Mouse (Mus musculus) liver, adult 2 months (tissue): ENCODE measurements around the gene Ppp1r12a.

Experiments
- CTCF ChIP-seq: fragments of 200-500 bp; IDR thresholded peaks from 2 replicates; pipeline ENCODE4 v1.5.1; 2011; ENCODE audit warnings: low read depth, low read length, control low read depth
- POLR2A ChIP-seq: fragments of 200-500 bp; IDR thresholded peaks from 2 replicates; pipeline ENCODE4 v1.6.1; 2011; ENCODE audit warnings: low read length, control low read depth; ENCODE audit not compliant: insufficient read depth; ENCODE audit errors: extremely low read depth

- TF ChIP-seq CTCF (no peak), POLR2A (no peak)
Measured at GRCm38 (mm10) chr10:108283837-108284236, 121.8 kb downstream of the Ppp1r12a start.
